Mouse (Mus musculus) adrenal gland, postnatal 4 days (tissue): ENCODE measurements around the gene Magi2. TPM values are rescaled to one million over a fixed set of nuclear protein-coding genes. Genes with fewer than 3 reads are reported as not detected.

Experiments used
- DNase-seq, 2 experiments: peaks; one replicate each; pipeline ENCODE4 v3.0.0; 2021 to 2022; ENCODE audit warnings: low spot score in 2 of 2, mixed read lengths in 2 of 2
- total RNA-seq, 2 experiments: library from RNA; stranded (reverse); gene quantifications; 2 replicates each; pipeline ENCODE4 v1.2.3; 2021

Magi2 gene
- total RNA-seq, 2 experiments from 2014 or later, result 8.4 to 14.1 TPM

DNA sequence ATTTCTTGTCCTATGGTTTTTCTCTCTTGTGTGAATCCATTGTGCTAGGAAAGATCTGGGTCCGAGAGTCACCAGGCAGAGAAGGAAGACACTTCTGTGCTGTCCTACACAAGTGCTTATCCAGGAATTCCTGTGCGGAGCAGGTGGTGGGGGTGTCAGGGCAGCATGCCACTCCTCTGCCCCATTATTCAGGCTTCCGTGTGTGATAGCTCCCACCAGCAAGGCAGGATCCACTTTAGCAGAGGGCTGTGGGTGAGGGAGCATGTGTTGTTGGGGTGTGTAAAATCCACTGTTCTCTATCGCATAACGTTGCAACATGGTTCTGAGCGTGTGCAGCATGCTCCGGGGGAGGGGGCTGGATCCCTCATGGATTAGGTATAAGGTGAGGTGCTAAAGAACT is 682.8 kb downstream of the Magi2 start:
- no peak for DNase-seq

DNA sequence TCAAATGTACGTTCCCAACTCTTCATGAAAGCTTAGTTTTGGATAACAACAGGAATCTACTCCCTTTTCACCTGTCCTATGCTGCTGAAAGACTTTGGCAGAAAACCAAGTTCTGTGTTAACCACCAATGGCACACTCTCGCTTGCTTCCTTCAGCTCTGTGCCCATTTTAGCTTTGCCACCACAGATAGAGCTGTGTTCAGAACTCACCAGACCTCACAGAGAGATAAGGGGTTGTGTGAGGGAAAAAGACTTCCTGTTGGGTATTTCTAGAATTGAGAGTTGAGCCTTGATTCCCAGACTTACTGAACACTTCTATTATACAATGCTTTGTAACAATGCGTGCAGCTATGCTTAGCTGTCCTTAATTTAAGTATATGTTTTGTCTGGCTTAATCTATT is 705.3 kb downstream of the Magi2 start:
- DNase-seq, result no peak

- DNase-seq, result no peak
Observed at GRCm38 (mm10) chr5:19933190-19933589, 706.4 kb downstream of the Magi2 start.

- DNase-seq, result no peak
Observed at GRCm38 (mm10) chr5:19951102-19951501, 724.3 kb downstream of the Magi2 start.

GRCm38 (mm10) chr5:19964113-19964512 is 737.3 kb downstream of the Magi2 start:
- DNase-seq, result no peak

DNA sequence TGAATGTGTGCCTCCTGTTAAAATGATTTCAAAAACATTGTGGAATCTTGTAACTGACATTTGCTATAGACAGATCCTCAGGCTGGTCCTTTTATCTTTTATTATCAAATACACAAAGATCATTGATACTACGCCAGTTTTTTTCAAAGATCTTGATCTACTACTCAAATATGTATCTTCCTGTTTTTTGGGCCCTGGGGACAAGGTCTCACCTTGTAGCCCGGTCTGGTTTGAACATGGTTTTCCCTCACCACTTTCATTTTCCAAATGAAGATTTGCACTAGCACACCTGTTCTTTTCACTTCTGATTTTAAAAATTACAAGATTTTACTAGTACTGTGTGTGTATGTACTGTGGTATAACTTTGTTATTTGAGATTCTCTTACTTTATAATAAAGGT is 745.9 kb downstream of the Magi2 start:
- DNase-seq, result no peak

GRCm38 (mm10) chr5:19973852-19974251 is 747.0 kb downstream of the Magi2 start:
- DNase-seq, result no peak

DNA sequence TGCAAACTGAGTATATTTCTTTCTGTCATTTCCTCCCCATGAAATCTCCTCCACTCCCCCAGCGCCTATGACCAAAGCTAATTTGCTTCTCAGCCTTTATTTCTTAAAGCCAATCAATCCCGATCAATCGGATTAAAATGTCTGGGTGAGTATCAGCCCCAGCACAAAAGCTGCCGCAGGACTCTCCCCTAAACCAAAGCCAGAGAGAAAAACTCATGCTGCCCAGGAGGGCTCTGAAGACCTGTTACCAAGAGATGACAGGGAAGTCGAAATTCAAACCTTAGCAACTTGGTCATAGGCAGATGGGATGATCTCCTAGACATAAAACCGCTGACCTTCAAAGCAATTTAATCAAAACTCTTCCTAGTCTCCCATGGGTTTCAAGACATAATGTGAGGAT is 754.7 kb downstream of the Magi2 start:
- no peak for DNase-seq

- no peak for DNase-seq
Observed at GRCm38 (mm10) chr5:19982031-19982430, 755.2 kb downstream of the Magi2 start.

- no peak for DNase-seq
Observed at GRCm38 (mm10) chr5:19999486-19999885, 772.6 kb downstream of the Magi2 start.

DNA sequence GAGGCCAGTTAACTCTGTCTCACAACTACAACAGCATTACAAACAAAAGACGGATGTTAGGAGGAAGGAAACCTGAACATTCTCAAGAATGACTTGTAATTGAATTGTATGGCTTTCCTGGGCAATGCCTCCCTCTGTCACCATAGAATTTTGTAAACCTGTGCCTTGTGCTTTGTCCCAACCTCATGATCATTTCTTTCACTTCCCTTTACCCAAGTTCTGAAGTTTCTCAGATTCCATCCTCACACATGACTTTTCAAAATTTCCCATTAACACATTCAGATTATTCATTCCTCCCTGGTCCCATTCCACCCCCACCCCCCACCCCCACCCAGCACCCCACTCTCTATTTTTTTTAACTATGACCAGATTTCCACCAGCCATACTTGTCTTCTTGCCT is 773.1 kb downstream of the Magi2 start:
- DNase-seq, result no peak

- DNase-seq, result no peak
Observed at GRCm38 (mm10) chr5:20006616-20007015, 779.8 kb downstream of the Magi2 start.

DNA sequence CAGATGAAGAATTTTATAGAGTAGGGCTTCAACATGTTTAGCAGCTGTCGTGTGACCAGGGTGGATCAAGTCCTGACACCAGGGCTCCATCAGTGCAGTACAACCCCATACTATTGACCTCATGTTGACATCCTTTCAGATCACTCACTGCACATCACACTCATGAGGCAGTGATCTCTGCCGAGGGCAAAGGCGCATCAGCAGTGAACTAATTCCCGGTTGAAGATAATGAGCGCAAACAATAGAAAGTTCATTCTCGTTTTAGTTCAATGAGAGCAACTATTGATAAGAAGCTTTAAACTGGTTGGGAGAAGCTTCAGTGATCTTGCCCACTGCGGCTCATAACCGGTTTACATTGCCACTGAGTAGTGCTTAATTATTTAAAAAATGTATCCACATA is 780.4 kb downstream of the Magi2 start:
- DNase-seq, result no peak

DNA sequence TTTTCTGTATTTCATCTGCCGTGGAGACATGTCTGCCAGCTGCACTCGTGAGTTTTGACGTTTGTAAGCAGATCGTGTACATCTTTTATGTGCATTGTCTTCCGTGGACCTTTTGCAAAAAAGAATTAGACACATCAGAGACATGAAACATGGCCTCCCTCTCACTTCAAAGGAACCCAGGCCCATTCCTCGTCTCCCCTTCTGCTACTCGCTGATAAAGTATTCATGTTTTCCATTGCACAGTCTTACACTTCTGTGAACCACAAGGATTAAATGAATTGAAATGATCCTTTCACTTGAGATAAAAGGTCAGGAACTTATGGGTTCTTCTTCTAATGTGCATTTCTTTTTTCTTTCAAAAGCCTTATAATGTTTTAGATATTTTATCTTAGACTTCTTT is 783.4 kb downstream of the Magi2 start:
- no peak for DNase-seq

- DNase-seq, result no peak
Observed at GRCm38 (mm10) chr5:20018063-20018462, 791.2 kb downstream of the Magi2 start.

DNA sequence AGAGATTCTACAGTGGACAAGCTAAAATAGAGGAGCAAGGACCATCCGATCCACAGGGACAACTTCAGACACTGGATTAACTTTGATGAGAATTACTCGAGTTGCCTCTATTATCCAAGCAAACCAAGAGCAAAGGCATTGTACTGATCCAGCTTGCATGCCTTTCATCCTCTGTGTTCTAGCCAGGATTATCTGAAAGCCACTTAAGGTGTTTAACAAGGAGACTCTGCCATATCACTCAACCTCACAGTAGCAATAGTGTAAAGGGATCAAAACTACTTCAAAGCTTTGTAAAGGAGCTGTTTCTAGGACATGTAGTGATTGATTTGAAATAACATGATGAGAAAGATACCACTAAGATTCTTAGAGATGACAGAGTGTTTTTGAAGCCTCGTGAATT is 819.8 kb downstream of the Magi2 start:
- no peak for DNase-seq

DNA sequence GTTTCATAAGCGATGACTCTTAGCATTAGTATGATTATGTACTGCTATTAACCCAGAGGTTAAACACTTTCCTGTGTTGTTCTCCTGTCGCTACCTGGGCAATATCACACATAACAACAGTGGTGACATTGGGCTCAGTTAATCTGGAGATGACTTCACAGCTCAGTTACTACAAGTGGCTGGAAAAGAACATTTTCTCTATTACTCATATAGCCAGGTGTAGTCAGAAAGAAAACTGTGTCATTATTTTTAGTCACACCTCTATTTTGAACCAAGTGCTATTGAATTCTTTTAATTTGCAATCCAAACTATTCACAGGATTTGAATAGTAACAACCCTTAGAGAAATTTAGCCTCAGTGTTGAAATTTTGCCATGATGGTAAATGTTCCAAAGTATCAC is 821.5 kb downstream of the Magi2 start:
- DNase-seq, result no peak

- DNase-seq, result no peak
Observed at GRCm38 (mm10) chr5:20050284-20050683, 823.4 kb downstream of the Magi2 start.

- no peak for DNase-seq
Observed at GRCm38 (mm10) chr5:20055000-20055399, 828.2 kb downstream of the Magi2 start.

GRCm38 (mm10) chr5:20056074-20056842 is 829.4 kb downstream of the Magi2 start:
- DNase-seq, result no peak

GRCm38 (mm10) chr5:20056856-20057255 is 830.0 kb downstream of the Magi2 start:
- DNase-seq, result no peak

DNA sequence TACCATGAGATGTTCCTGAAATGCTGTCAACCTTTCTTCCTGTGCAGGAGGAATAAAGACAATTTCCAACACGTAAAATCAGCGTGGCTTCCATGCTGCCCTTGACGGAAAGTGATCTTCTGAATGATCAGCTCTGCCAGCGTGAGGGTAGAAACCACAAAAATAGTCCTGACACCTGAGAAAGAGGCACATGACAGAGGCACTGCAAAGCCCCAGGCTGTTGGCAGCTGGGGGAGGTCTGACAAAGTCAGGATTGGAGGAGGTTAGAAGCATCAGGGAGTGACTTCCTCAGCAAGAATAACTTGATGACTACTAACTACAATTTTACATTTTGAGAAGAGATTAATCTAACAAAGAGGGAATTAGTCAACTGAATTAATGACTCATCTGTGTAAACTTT is 835.2 kb downstream of the Magi2 start:
- no peak for DNase-seq

GRCm38 (mm10) chr5:20065081-20065480 is 838.2 kb downstream of the Magi2 start:
- DNase-seq, result no peak
